Mouse (Mus musculus) lung, postnatal 0 days (tissue): ENCODE measurements around the gene Slc37a1. TPM values are rescaled to one million over a fixed set of nuclear protein-coding genes. Genes with fewer than 3 reads are reported as not detected.

Experiments
- ATAC-seq: fragments of 200-750 bp; cut with Nextera tagmentation; 2 replicates; pipeline ENCODE4 v1.8.0; 2017; ENCODE audit warnings: moderate library complexity
- DNase-seq: peaks from one replicate; pipeline ENCODE4 v3.0.0-alpha.2; 2016; ENCODE audit warnings: low spot score
- H3K27ac ChIP-seq: fragments of 300-500 bp; sonication (generic); 2 replicates; pipeline ENCODE4 v1.5.1; 2014; ENCODE audit warnings: antibody characterized with exemption, mild to moderate bottlenecking, low read length, mixed read lengths
- H3K27me3 ChIP-seq: fragments of 300-500 bp; sonication (generic); replicated peaks from 2 replicates; pipeline ENCODE4 v1.6.1; 2014; ENCODE audit warnings: low read length, mixed read lengths; ENCODE audit not compliant: insufficient read depth
- H3K36me3 ChIP-seq: fragments of 300-500 bp; sonication (generic); 2 replicates; pipeline ENCODE4 v1.6.1; 2014; ENCODE audit warnings: low read length, mixed read lengths; ENCODE audit not compliant: insufficient read depth
- H3K4me1 ChIP-seq: fragments of 300-500 bp; sonication (generic); 2 replicates; pipeline ENCODE4 v1.6.1; 2014; ENCODE audit warnings: antibody characterized with exemption, low read depth, low read length, mixed read lengths; ENCODE audit not compliant: insufficient read depth
- H3K4me2 ChIP-seq: fragments of 300-500 bp; sonication (generic); replicated peaks from 2 replicates; pipeline ENCODE4 v1.6.1; 2014; ENCODE audit warnings: low read depth, mild to moderate bottlenecking, low read length, moderate library complexity, mixed read lengths
- H3K4me3 ChIP-seq: fragments of 300-500 bp; sonication (generic); 2 replicates; pipeline ENCODE4 v1.5.1; 2014; ENCODE audit warnings: low read depth, low read length
- H3K9ac ChIP-seq: fragments of 300-500 bp; sonication (generic); replicated peaks from 2 replicates; pipeline ENCODE4 v1.6.1; 2014; ENCODE audit warnings: low read depth, mild to moderate bottlenecking
- H3K9me3 ChIP-seq: fragments of 300-500 bp; sonication (generic); 2 replicates; pipeline ENCODE4 v1.6.1; 2016; ENCODE audit warnings: low read length, mixed read lengths
- CTCF ChIP-seq: IDR thresholded peaks from 2 replicates; pipeline ENCODE4 v1.5.1; 2016; ENCODE audit warnings: antibody characterized with exemption, mild to moderate bottlenecking
- EP300 ChIP-seq: IDR thresholded peaks from 2 replicates; pipeline ENCODE4 v1.6.1; 2016; ENCODE audit warnings: antibody characterized with exemption, mild to moderate bottlenecking, control low read depth
- WGBS: fragments of 180-500 bp; shearing (Covaris S2); extraction: QIAGEN DNeasy Blood & Tissue Kit; methylation state at CpG from one replicate; pipeline ENCODE4 v1.1.7; 2014; 5-methylcytosine and 5-hydroxymethylcytosine counted together
- polyA plus RNA-seq: library from polyadenylated mRNA; unstranded; fragments of >200 nt; fragmentation: Nextera tagmentation; extraction: Ambion mirVana; gene quantifications from 2 replicates; pipeline ENCODE4 v1.2.1, GENCODE M21; 2015

Gene Slc37a1
- polyA plus RNA-seq, 1 experiment from 2014 or later, result 33.9 TPM

- H3K4me2 ChIP-seq, result no peak overlapping the region
- no peaks in the 10 kb centered on the region for H3K27me3 ChIP-seq
- 62% methylated on average over 4 of the region's 4 CpGs for WGBS
- no peak for DNase-seq
- no peak for ATAC-seq
- no peak for TF ChIP-seq EP300
- TF ChIP-seq CTCF, result no peak
- H3K36me3 ChIP-seq, result no peaks in the 10 kb centered on the region
- no peak overlapping the region for H3K4me3 ChIP-seq
- H3K9ac ChIP-seq, result no peak overlapping the region
- no peak overlapping the region for H3K27ac ChIP-seq
- H3K4me1 ChIP-seq, result peaks cover 6% of the 10 kb centered on the region; the same call in 1 of the 2 replicates
- H3K9me3 ChIP-seq, result no peaks in the 10 kb centered on the region
These were observed 8.7 kb upstream of the Slc37a1 start for GRCm38 (mm10) chr17:31277931-31278330.

- H3K4me3 ChIP-seq, result no peak overlapping the region
- H3K27me3 ChIP-seq, result no peaks in the 10 kb centered on the region
- 67% methylated on average over 9 of the region's 9 CpGs for WGBS
- peaks cover 6% of the 10 kb centered on the region; the same call in 1 of the 2 replicates for H3K4me1 ChIP-seq
- no peak overlapping the region for H3K4me2 ChIP-seq
- H3K9me3 ChIP-seq, result no peaks in the 10 kb centered on the region
- no peaks in the 10 kb centered on the region for H3K36me3 ChIP-seq
- DNase-seq (no peak), ATAC-seq (no peak)
- TF ChIP-seq CTCF, result no peak
- TF ChIP-seq EP300, result no peak
- H3K9ac ChIP-seq, result no peak overlapping the region
- no peak overlapping the region for H3K27ac ChIP-seq
These were observed 7.1 kb upstream of the Slc37a1 start for GRCm38 (mm10) chr17:31279541-31279940.

GRCm38 (mm10) chr17:31280269-31280668 is 6.3 kb upstream of the Slc37a1 start:
- ATAC-seq, result no peak
- TF ChIP-seq EP300, result no peak
- TF ChIP-seq CTCF, result no peak
- H3K4me1 ChIP-seq, result peaks cover 6% of the 10 kb centered on the region; the same call in 1 of the 2 replicates

GRCm38 (mm10) chr17:31281830-31282686 is 4.5 kb upstream of the Slc37a1 start:
- peak; percentile 55 for DNase-seq
- no peak overlapping the region for H3K9ac ChIP-seq
- no peaks in the 10 kb centered on the region for H3K9me3 ChIP-seq
- H3K4me1 ChIP-seq, result no peaks in the 10 kb centered on the region
- 0 out of 2 replicates have a peak overlapping the region, but pooled peaks have one; percentile 22 for H3K27ac ChIP-seq
- no peak overlapping the region for H3K4me2 ChIP-seq
- ATAC-seq, result peak; percentile 48
- TF ChIP-seq EP300, result no peak
- TF ChIP-seq CTCF, result peak; percentile 23; the same call in 1 of the 2 replicates
- no peak overlapping the region for H3K4me3 ChIP-seq
- no peaks in the 10 kb centered on the region for H3K36me3 ChIP-seq
- no peaks in the 10 kb centered on the region for H3K27me3 ChIP-seq
- 39% methylated on average over 19 of the region's 19 CpGs for WGBS

More at GRCm38 (mm10) chr17:31280269-31280668, 6.3 kb upstream of the Slc37a1 start:
- no peak overlapping the region for H3K4me2 ChIP-seq
- WGBS, result 34% methylated on average over 6 of the region's 6 CpGs
- no peaks in the 10 kb centered on the region for H3K9me3 ChIP-seq
- no peak overlapping the region for H3K27ac ChIP-seq
- no peak overlapping the region for H3K9ac ChIP-seq
- no peaks in the 10 kb centered on the region for H3K36me3 ChIP-seq
- DNase-seq, result no peak
- no peaks in the 10 kb centered on the region for H3K27me3 ChIP-seq
- H3K4me3 ChIP-seq, result no peak overlapping the region

GRCm38 (mm10) chr17:31282687-31283053 is 3.9 kb upstream of the Slc37a1 start:
- DNase-seq (peak; percentile 45), ATAC-seq (peak; percentile 67)
- 27% methylated on average over 7 of the region's 7 CpGs for WGBS
- H3K36me3 ChIP-seq, result no peaks in the 10 kb centered on the region
- H3K9me3 ChIP-seq, result no peaks in the 10 kb centered on the region
- no peaks in the 10 kb centered on the region for H3K27me3 ChIP-seq
- H3K4me3 ChIP-seq, result no peak overlapping the region
- H3K9ac ChIP-seq, result no peak overlapping the region
- H3K27ac ChIP-seq, result no peak overlapping the region
- no peaks in the 10 kb centered on the region for H3K4me1 ChIP-seq
- H3K4me2 ChIP-seq, result no peak overlapping the region
- no peak for TF ChIP-seq CTCF
- TF ChIP-seq EP300, result no peak

- TF ChIP-seq CTCF, result no peak
- TF ChIP-seq EP300, result no peak
- ATAC-seq, result no peak
- Histone ChIP-seq H3K27me3 (no peaks in the 10 kb centered on the region), H3K4me1 (no peaks in the 10 kb centered on the region), H3K4me3 (no peak overlapping the region), H3K9ac (no peak overlapping the region), H3K27ac (no peak overlapping the region), H3K36me3 (no peaks in the 10 kb centered on the region), H3K9me3 (no peaks in the 10 kb centered on the region), H3K4me2 (no peak overlapping the region)
- DNase-seq, result peak; percentile 28
- 61% methylated on average over 2 of the region's 2 CpGs for WGBS
These were observed 725 bp upstream of the Slc37a1 start for GRCm38 (mm10) chr17:31285867-31286266.
